Mouse (Mus musculus): Measurements from ENCODE around the gene Focad. TPM values are rescaled to one million over a fixed set of nuclear protein-coding genes. Genes with fewer than 3 reads are reported as not detected.

Gene Focad
- polyA plus RNA-seq, 1 experiment, result 0.29 TPM

DNA sequence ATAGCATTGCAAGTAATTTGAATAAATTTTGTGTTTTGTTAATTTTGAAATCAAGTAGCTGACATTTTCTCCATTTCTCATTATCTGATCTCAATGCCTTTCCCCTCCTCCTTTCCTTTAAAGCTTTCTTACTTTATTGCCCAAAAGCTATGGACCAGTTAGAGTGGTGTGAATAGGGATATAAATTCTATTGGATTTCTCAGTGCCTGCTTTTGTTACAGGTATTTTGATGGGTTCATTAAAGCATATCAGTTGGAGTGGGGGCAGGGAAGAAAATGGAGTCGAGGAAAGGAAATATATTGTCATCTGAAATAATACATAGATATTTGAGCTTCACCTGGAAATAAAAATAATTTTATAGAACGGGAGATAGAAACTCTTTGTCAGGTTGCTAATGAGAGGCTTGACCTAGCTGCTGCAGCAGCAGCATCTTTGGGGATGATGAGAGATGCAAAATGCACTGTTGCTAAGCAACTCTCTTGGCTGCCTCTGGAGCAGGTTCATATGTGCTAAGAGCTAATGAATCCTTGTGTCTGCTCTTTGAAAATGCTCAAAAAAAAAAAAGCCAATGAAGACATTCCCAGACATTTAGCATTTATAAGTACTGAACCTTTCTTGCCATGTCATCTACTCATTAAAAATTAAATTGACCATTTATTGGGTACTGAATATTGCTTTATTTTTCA, 116.9 kb downstream of the Focad start:
- Histone ChIP-seq H3K4me3 (replicated peaks) (no peak overlapping the region), H3K9me3 (ENCODE audit: control insufficient read depth, low read length) (no peaks in the 10 kb centered on the region), H3K4me1 (ENCODE audit: control insufficient read depth) (no peaks in the 10 kb centered on the region), H3K36me3 (ENCODE audit: control insufficient read depth) (no peaks in the 10 kb centered on the region), H3K27me3 (ENCODE audit: control insufficient read depth) (no peaks in the 10 kb centered on the region)
- no peak for TF ChIP-seq TAL1 (IDR thresholded peaks at IDR 0.05; ENCODE audit: low read length)
- no peak for TF ChIP-seq GATA1 (IDR thresholded peaks at IDR 0.05; ENCODE audit: low read length)

DNA sequence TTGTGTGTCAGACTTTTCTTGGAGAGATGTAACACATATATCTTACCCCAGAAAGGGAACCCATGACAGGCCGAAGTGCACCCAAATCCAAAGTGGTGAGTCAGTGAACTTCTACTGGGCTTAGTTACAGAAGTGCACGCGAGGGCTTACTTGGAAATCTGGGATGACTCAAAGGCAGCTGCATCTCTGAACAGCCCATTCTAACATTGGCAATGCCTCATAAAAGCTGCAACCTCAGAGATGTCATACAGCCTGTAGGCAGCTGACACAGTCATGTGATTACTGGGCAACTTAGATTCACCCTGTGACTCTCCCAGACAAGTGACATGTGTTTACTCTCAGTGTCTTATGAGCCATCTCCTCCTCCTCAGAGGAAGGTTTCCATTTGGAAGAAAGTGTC, 119.5 kb downstream of the Focad start:
- TF ChIP-seq GATA1 (IDR thresholded peaks at IDR 0.05; ENCODE audit: low read length) (no peak), TAL1 (IDR thresholded peaks at IDR 0.05; ENCODE audit: low read length) (no peak)
- no peaks in the 10 kb centered on the region for H3K4me1 ChIP-seq (ENCODE audit: control insufficient read depth)
- H3K36me3 ChIP-seq (ENCODE audit: control insufficient read depth), result no peaks in the 10 kb centered on the region
- no peak overlapping the region for H3K4me3 ChIP-seq (replicated peaks)
- H3K9me3 ChIP-seq (ENCODE audit: control insufficient read depth, low read length), result no peaks in the 10 kb centered on the region
- no peaks in the 10 kb centered on the region for H3K27me3 ChIP-seq (ENCODE audit: control insufficient read depth)

DNA sequence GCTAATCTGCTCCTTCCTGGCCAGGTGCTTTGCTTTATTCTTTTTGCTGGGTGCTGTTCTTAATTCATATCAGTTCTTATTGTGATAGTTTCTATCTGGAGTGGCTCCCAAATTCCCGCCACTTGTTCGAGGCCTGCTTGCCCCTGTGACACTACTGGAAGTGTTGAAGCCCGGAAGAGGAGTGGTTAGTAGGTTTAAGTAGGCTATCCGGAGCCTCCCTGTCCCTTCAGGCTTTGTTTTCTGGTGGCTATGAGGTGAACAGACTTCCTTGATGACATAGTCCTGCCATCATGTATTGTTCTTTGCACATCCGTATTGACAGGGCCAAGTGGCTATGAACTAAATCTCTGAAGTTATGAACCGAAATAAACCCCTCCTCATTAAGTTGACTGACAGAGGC, 123.9 kb downstream of the Focad start:
- Histone ChIP-seq H3K4me3 (replicated peaks) (no peak overlapping the region), H3K36me3 (ENCODE audit: control insufficient read depth) (no peaks in the 10 kb centered on the region), H3K4me1 (ENCODE audit: control insufficient read depth) (no peaks in the 10 kb centered on the region), H3K27me3 (ENCODE audit: control insufficient read depth) (no peaks in the 10 kb centered on the region), H3K9me3 (ENCODE audit: control insufficient read depth, low read length) (no peaks in the 10 kb centered on the region)
- TF ChIP-seq TAL1 (IDR thresholded peaks at IDR 0.05; ENCODE audit: low read length) (no peak), GATA1 (IDR thresholded peaks at IDR 0.05; ENCODE audit: low read length) (no peak)

DNA sequence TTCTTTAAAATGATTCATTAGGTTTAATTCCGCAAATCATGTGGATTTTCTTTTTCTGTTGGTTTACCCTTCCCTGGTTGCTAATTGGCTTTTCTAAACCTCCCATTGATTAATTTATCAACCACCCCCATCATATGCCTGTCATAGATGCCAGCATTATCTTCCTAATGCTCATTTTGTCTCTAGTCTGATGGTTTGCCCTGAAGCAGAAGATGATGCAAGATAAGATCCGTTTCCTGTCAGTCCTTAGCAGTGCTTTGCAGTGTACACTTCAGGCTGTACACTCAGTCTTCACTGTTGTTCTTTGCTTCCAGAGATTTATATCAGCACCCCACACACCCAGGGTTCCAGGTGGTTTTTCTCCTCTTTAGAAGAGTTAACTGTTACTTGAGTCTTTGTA, 124.4 kb downstream of the Focad start:
- Histone ChIP-seq H3K4me3 (replicated peaks) (no peak overlapping the region), H3K36me3 (ENCODE audit: control insufficient read depth) (no peaks in the 10 kb centered on the region), H3K9me3 (ENCODE audit: control insufficient read depth, low read length) (no peaks in the 10 kb centered on the region), H3K4me1 (ENCODE audit: control insufficient read depth) (no peaks in the 10 kb centered on the region), H3K27me3 (ENCODE audit: control insufficient read depth) (no peaks in the 10 kb centered on the region)
- no peak for TF ChIP-seq TAL1 (IDR thresholded peaks at IDR 0.05; ENCODE audit: low read length)
- TF ChIP-seq GATA1 (IDR thresholded peaks at IDR 0.05; ENCODE audit: low read length), result no peak

DNA sequence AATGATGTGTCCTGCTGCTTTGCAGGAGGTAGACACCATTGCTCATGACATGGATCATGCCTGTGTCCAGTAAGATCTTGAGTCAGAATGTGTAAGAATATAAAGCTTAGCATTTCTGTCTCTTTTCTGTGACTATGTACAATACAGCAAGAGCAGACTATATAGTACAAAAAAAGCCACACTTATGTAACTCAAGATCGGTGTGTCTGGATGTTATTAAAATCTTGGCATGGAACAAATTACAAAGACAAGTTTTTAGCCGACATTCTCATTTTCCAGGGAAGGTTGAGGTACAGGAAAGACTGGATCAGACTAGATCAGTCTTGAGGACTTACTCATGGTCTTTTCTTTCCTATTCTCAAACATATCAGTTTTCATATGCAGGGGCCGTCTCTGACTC, 136.9 kb downstream of the Focad start:
- Histone ChIP-seq H3K4me3 (replicated peaks) (no peak overlapping the region), H3K9me3 (ENCODE audit: control insufficient read depth, low read length) (no peaks in the 10 kb centered on the region), H3K36me3 (ENCODE audit: control insufficient read depth) (no peaks in the 10 kb centered on the region; the same call in none of the 2 replicates), H3K4me1 (ENCODE audit: control insufficient read depth) (no peaks in the 10 kb centered on the region), H3K27me3 (ENCODE audit: control insufficient read depth) (no peaks in the 10 kb centered on the region)
- TF ChIP-seq GATA1 (IDR thresholded peaks at IDR 0.05; ENCODE audit: low read length), result no peak
- no peak for TF ChIP-seq TAL1 (IDR thresholded peaks at IDR 0.05; ENCODE audit: low read length)

DNA sequence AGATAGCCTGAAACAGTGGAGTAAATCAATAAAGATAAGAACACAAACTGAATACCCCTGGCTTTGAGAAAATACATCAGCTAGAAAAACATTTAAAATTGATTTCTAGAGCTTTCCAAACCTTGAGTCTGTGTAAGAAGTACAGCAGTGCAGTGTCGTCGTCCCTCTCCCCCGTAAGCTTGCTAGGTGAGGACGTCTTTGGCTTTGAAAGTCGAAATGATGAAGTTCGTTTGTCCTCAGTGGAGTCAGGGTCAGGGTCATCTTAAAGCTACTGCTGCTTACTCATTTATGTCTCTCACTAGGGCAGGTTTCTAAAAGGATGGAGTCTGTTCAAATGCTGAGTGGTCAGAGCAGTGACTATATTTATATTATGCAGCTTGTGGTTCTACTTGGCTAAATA, 141.5 kb downstream of the Focad start:
- TF ChIP-seq TAL1 (IDR thresholded peaks at IDR 0.05; ENCODE audit: low read length) (no peak), GATA1 (IDR thresholded peaks at IDR 0.05; ENCODE audit: low read length) (no peak)
- Histone ChIP-seq H3K36me3 (ENCODE audit: control insufficient read depth) (no peaks in the 10 kb centered on the region; the same call in none of the 2 replicates), H3K9me3 (ENCODE audit: control insufficient read depth, low read length) (no peaks in the 10 kb centered on the region), H3K4me3 (replicated peaks) (no peak overlapping the region), H3K27me3 (ENCODE audit: control insufficient read depth) (no peaks in the 10 kb centered on the region), H3K4me1 (ENCODE audit: control insufficient read depth) (no peaks in the 10 kb centered on the region)

DNA sequence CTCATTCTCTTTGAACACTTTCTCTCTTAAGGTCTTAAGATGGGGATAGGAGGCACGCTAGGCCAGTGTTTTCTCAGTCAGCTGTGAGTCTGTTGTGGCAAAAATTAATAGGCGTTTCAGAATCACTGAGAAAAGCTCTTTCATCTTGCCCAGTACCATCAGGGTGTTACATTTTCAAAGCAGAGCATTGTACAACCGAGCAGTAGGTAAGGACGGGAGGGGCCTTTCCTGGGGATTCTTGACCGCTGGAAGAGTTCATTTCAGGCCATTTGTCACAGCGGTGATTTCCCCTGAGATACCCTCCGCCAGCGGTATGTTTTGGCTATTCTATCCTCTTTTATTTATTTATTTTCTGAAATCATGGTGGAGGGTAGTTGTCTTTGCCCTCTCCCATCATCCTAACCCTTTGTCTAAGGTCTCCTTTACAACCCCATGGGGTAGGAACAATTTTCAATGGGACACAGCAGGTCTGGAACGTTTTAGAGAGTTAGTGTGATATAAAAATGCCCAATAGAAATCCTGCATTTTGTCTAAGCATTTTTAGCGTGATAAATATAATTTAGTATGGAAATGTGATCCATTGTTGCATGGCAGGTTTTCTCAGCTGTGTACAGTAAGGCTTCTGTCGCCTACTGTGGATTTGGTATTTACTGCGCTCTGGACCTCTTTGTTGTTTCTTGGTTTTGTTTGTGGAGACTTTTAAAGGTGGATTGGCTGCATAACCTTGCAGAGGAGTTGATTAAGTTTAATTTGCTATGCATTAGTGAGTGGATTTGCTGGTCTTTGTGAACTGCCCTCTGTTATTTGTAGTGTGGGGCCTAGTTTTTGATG, 142.7 kb downstream of the Focad start:
- no peaks in the 10 kb centered on the region; the same call in none of the 2 replicates for H3K36me3 ChIP-seq (ENCODE audit: control insufficient read depth)
- H3K4me3 ChIP-seq (replicated peaks), result no peak overlapping the region
- no peaks in the 10 kb centered on the region for H3K27me3 ChIP-seq (ENCODE audit: control insufficient read depth)
- no peaks in the 10 kb centered on the region for H3K4me1 ChIP-seq (ENCODE audit: control insufficient read depth)
- no peak for TF ChIP-seq GATA1 (IDR thresholded peaks at IDR 0.05; ENCODE audit: low read length)
- no peak for TF ChIP-seq TAL1 (IDR thresholded peaks at IDR 0.05; ENCODE audit: low read length)
- no peaks in the 10 kb centered on the region for H3K9me3 ChIP-seq (ENCODE audit: control insufficient read depth, low read length)

DNA sequence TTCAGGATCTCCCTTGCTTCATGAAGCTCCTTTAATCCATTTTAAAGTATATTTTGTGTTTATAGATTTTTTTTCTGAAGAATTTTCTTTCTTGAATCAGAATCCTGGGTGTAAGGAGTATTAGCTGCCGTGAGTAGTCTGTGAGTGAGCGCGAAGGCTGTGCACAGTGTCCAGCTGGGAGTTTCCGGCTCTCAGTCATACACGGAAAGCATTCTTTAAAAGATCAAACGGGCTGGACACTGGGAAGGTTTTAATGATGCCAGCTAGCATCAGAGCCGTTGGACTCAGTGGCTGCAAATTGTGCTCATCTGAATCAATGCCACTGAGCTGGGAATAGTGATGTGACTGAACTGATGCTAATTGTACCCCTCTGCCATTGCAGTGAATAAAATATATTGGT, 143.9 kb downstream of the Focad start:
- Histone ChIP-seq H3K36me3 (ENCODE audit: control insufficient read depth) (no peaks in the 10 kb centered on the region), H3K27me3 (ENCODE audit: control insufficient read depth) (no peaks in the 10 kb centered on the region), H3K9me3 (ENCODE audit: control insufficient read depth, low read length) (no peaks in the 10 kb centered on the region), H3K4me1 (ENCODE audit: control insufficient read depth) (no peaks in the 10 kb centered on the region), H3K4me3 (replicated peaks) (no peak overlapping the region)
- TF ChIP-seq GATA1 (IDR thresholded peaks at IDR 0.05; ENCODE audit: low read length), result no peak
- no peak for TF ChIP-seq TAL1 (IDR thresholded peaks at IDR 0.05; ENCODE audit: low read length)

DNA sequence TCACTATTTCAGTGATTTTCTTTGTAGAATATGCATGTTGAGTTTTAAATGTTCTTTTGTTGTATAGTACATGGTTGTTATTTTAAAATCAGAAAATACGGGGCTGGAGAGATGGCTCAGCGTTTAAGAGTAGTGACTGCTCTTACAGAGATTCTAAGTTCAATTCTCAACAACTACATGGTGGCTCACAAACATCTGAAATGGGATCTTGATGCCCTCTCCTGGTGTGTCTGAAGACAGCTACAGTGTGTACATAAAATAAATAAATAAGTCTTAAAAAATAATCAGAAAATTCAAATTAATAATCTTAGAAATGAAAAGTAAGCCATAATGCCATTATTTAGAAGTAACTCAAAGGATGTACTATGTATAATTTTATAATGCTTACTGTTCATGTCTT, 149.4 kb downstream of the Focad start:
- Histone ChIP-seq H3K9me3 (ENCODE audit: control insufficient read depth, low read length) (no peaks in the 10 kb centered on the region), H3K4me3 (replicated peaks) (no peak overlapping the region), H3K27me3 (ENCODE audit: control insufficient read depth) (no peaks in the 10 kb centered on the region), H3K4me1 (ENCODE audit: control insufficient read depth) (no peaks in the 10 kb centered on the region), H3K36me3 (ENCODE audit: control insufficient read depth) (no peaks in the 10 kb centered on the region)
- no peak for TF ChIP-seq GATA1 (IDR thresholded peaks at IDR 0.05; ENCODE audit: low read length)
- no peak for TF ChIP-seq TAL1 (IDR thresholded peaks at IDR 0.05; ENCODE audit: low read length)
